Mouse (Mus musculus): ENCODE results near the gene Cyp26b1. TPM values are rescaled to one million over a fixed set of nuclear protein-coding genes. Genes with fewer than 3 reads are reported as not detected.

Gene Cyp26b1
- polyA plus RNA-seq, 1 experiment from 2014 or later = 19.2 TPM

- Histone ChIP-seq H3K36me3 (ENCODE audit: control insufficient read depth, insufficient read depth, low read length) (no peaks in the 10 kb centered on the region), H3K4me2 (replicated peaks; ENCODE audit: low read depth, low read length) (peak overlapping the region; percentile 26; the same call in 1 of the 2 replicates), H3K27me3 (ENCODE audit: control insufficient read depth, insufficient read depth, low read length) (peaks cover 8% of the 10 kb centered on the region; the same call in 1 of the 2 replicates), H3K9ac (ENCODE audit: low read depth, low read length) (no peak overlapping the region), H3K9me3 (ENCODE audit: control insufficient read depth, low read length) (no peaks in the 10 kb centered on the region), H3K27ac (ENCODE audit: low read depth, low read length) (no peak overlapping the region), H3K4me3 (ENCODE audit: low read depth, low read length) (0 out of 2 replicates have a peak overlapping the region, but pooled peaks have one; percentile 1), H3K4me1 (replicated peaks; ENCODE audit: control insufficient read depth, insufficient read depth, low read length) (peaks cover 6% of the 10 kb centered on the region)
- WGBS = 28% methylated on average over 25 of the region's 25 CpGs
- DNase-seq (ENCODE audit: low spot score) = peak; percentile 61
- ATAC-seq (ENCODE audit: low FRiP score) = peak; percentile 27; the same call in 1 of the 2 replicates
Observed at GRCm38 (mm10) chr6:84573905-84574660, 19.6 kb downstream of the Cyp26b1 start.

GRCm38 (mm10) chr6:84570039-84570438, 23.7 kb downstream of the Cyp26b1 start:
- peaks cover 6% of the 10 kb centered on the region for H3K4me1 ChIP-seq (replicated peaks; ENCODE audit: control insufficient read depth, insufficient read depth, low read length)
- no peaks in the 10 kb centered on the region for H3K9me3 ChIP-seq (ENCODE audit: control insufficient read depth, low read length)
- H3K27me3 ChIP-seq (ENCODE audit: control insufficient read depth, insufficient read depth, low read length) = 0 out of 2 replicates have a peak, but pooled peaks cover 8% of the 10 kb centered on the region
- 45% methylated on average over 3 of the region's 3 CpGs for WGBS
- no peak overlapping the region for H3K4me2 ChIP-seq (replicated peaks; ENCODE audit: low read depth, low read length)
- H3K4me3 ChIP-seq (ENCODE audit: low read depth, low read length) = no peak overlapping the region
- no peaks in the 10 kb centered on the region for H3K36me3 ChIP-seq (ENCODE audit: control insufficient read depth, insufficient read depth, low read length)
- H3K9ac ChIP-seq (ENCODE audit: low read depth, low read length) = peak overlapping the region; percentile 20; the same call in 1 of the 2 replicates
- no peak for DNase-seq (ENCODE audit: low spot score)
- peak; percentile 28 for ATAC-seq (ENCODE audit: low FRiP score)
- H3K27ac ChIP-seq (ENCODE audit: low read depth, low read length) = peak overlapping the region; percentile 51; the same call in 1 of the 2 replicates

- DNase-seq (ENCODE audit: low spot score) = no peak
- peak; percentile 9; the same call in 1 of the 2 replicates for ATAC-seq (ENCODE audit: low FRiP score)
- Histone ChIP-seq H3K9ac (ENCODE audit: low read depth, low read length) (peak overlapping the region; percentile 20; the same call in 1 of the 2 replicates), H3K4me2 (replicated peaks; ENCODE audit: low read depth, low read length) (no peak overlapping the region), H3K9me3 (ENCODE audit: control insufficient read depth, low read length) (no peaks in the 10 kb centered on the region), H3K4me3 (ENCODE audit: low read depth, low read length) (no peak overlapping the region), H3K27ac (ENCODE audit: low read depth, low read length) (peak overlapping the region; percentile 36), H3K27me3 (ENCODE audit: control insufficient read depth, insufficient read depth, low read length) (0 out of 2 replicates have a peak, but pooled peaks cover 5% of the 10 kb centered on the region), H3K36me3 (ENCODE audit: control insufficient read depth, insufficient read depth, low read length) (no peaks in the 10 kb centered on the region), H3K4me1 (replicated peaks; ENCODE audit: control insufficient read depth, insufficient read depth, low read length) (peaks cover 6% of the 10 kb centered on the region)
Observed at GRCm38 (mm10) chr6:84569590-84569989, 24.1 kb downstream of the Cyp26b1 start.

GRCm38 (mm10) chr6:84568880-84569279, 24.8 kb downstream of the Cyp26b1 start:
- Histone ChIP-seq H3K4me3 (ENCODE audit: low read depth, low read length) (no peak overlapping the region), H3K27me3 (ENCODE audit: control insufficient read depth, insufficient read depth, low read length) (0 out of 2 replicates have a peak, but pooled peaks cover 5% of the 10 kb centered on the region), H3K27ac (ENCODE audit: low read depth, low read length) (no peak overlapping the region; the same call in 1 of the 2 replicates), H3K9ac (ENCODE audit: low read depth, low read length) (no peak overlapping the region), H3K36me3 (ENCODE audit: control insufficient read depth, insufficient read depth, low read length) (no peaks in the 10 kb centered on the region), H3K4me1 (replicated peaks; ENCODE audit: control insufficient read depth, insufficient read depth, low read length) (peaks cover 6% of the 10 kb centered on the region), H3K4me2 (replicated peaks; ENCODE audit: low read depth, low read length) (no peak overlapping the region), H3K9me3 (ENCODE audit: control insufficient read depth, low read length) (no peaks in the 10 kb centered on the region)
- no peak for DNase-seq (ENCODE audit: low spot score)
- WGBS = 81% methylated on average over 6 of the region's 6 CpGs
- ATAC-seq (ENCODE audit: low FRiP score) = no peak

GRCm38 (mm10) chr6:84567696-84568095, 26.0 kb downstream of the Cyp26b1 start:
- Histone ChIP-seq H3K36me3 (ENCODE audit: control insufficient read depth, insufficient read depth, low read length) (no peaks in the 10 kb centered on the region), H3K27me3 (ENCODE audit: control insufficient read depth, insufficient read depth, low read length) (no peaks in the 10 kb centered on the region), H3K4me3 (ENCODE audit: low read depth, low read length) (no peak overlapping the region), H3K9ac (ENCODE audit: low read depth, low read length) (no peak overlapping the region), H3K27ac (ENCODE audit: low read depth, low read length) (no peak overlapping the region), H3K4me2 (replicated peaks; ENCODE audit: low read depth, low read length) (no peak overlapping the region), H3K4me1 (replicated peaks; ENCODE audit: control insufficient read depth, insufficient read depth, low read length) (peaks cover 4% of the 10 kb centered on the region), H3K9me3 (ENCODE audit: control insufficient read depth, low read length) (no peaks in the 10 kb centered on the region)
- no peak for DNase-seq (ENCODE audit: low spot score)
- 78% methylated on average over 4 of the region's 4 CpGs for WGBS
- no peak for ATAC-seq (ENCODE audit: low FRiP score)

GRCm38 (mm10) chr6:84566825-84567224, 26.9 kb downstream of the Cyp26b1 start:
- DNase-seq (ENCODE audit: low spot score) = no peak
- Histone ChIP-seq H3K36me3 (ENCODE audit: control insufficient read depth, insufficient read depth, low read length) (no peaks in the 10 kb centered on the region), H3K27ac (ENCODE audit: low read depth, low read length) (no peak overlapping the region), H3K27me3 (ENCODE audit: control insufficient read depth, insufficient read depth, low read length) (no peaks in the 10 kb centered on the region), H3K4me2 (replicated peaks; ENCODE audit: low read depth, low read length) (no peak overlapping the region), H3K4me3 (ENCODE audit: low read depth, low read length) (no peak overlapping the region), H3K9me3 (ENCODE audit: control insufficient read depth, low read length) (no peaks in the 10 kb centered on the region), H3K4me1 (replicated peaks; ENCODE audit: control insufficient read depth, insufficient read depth, low read length) (peaks cover 4% of the 10 kb centered on the region), H3K9ac (ENCODE audit: low read depth, low read length) (no peak overlapping the region)
- no peak for ATAC-seq (ENCODE audit: low FRiP score)
- WGBS = 74% methylated on average over 2 of the region's 2 CpGs

- 72% methylated on average over 5 of the region's 5 CpGs for whole genome bisulfite sequencing
- Histone ChIP-seq H3K4me3 (ENCODE audit: low read depth, low read length) (no peak overlapping the region), H3K4me1 (replicated peaks; ENCODE audit: control insufficient read depth, insufficient read depth, low read length) (peaks cover 3% of the 10 kb centered on the region), H3K9ac (ENCODE audit: low read depth, low read length) (no peak overlapping the region), H3K9me3 (ENCODE audit: control insufficient read depth, low read length) (no peaks in the 10 kb centered on the region), H3K4me2 (replicated peaks; ENCODE audit: low read depth, low read length) (no peak overlapping the region), H3K27ac (ENCODE audit: low read depth, low read length) (no peak overlapping the region), H3K27me3 (ENCODE audit: control insufficient read depth, insufficient read depth, low read length) (no peaks in the 10 kb centered on the region), H3K36me3 (ENCODE audit: control insufficient read depth, insufficient read depth, low read length) (no peaks in the 10 kb centered on the region)
- no peak for ATAC-seq (ENCODE audit: low FRiP score)
- DNase-seq (ENCODE audit: low spot score) = no peak
Observed at GRCm38 (mm10) chr6:84565245-84565644, 28.5 kb downstream of the Cyp26b1 start.

GRCm38 (mm10) chr6:84562948-84563347, 30.8 kb downstream of the Cyp26b1 start:
- no peaks in the 10 kb centered on the region for H3K36me3 ChIP-seq (ENCODE audit: control insufficient read depth, insufficient read depth, low read length)
- no peak overlapping the region for H3K4me3 ChIP-seq (ENCODE audit: low read depth, low read length)
- no peaks in the 10 kb centered on the region for H3K9me3 ChIP-seq (ENCODE audit: control insufficient read depth, low read length)
- WGBS = 58% methylated on average over 4 of the region's 4 CpGs
- no peaks in the 10 kb centered on the region for H3K27me3 ChIP-seq (ENCODE audit: control insufficient read depth, insufficient read depth, low read length)
- no peak overlapping the region for H3K4me2 ChIP-seq (replicated peaks; ENCODE audit: low read depth, low read length)
- DNase-seq (ENCODE audit: low spot score) (no peak), ATAC-seq (ENCODE audit: low FRiP score) (no peak)
- H3K4me1 ChIP-seq (replicated peaks; ENCODE audit: control insufficient read depth, insufficient read depth, low read length) = no peaks in the 10 kb centered on the region
- H3K9ac ChIP-seq (ENCODE audit: low read depth, low read length) = no peak overlapping the region
- no peak overlapping the region for H3K27ac ChIP-seq (ENCODE audit: low read depth, low read length)

GRCm38 (mm10) chr6:84561171-84561570, 32.5 kb downstream of the Cyp26b1 start:
- Histone ChIP-seq H3K4me1 (replicated peaks; ENCODE audit: control insufficient read depth, insufficient read depth, low read length) (no peaks in the 10 kb centered on the region), H3K9me3 (ENCODE audit: control insufficient read depth, low read length) (no peaks in the 10 kb centered on the region), H3K27ac (ENCODE audit: low read depth, low read length) (no peak overlapping the region), H3K27me3 (ENCODE audit: control insufficient read depth, insufficient read depth, low read length) (no peaks in the 10 kb centered on the region), H3K36me3 (ENCODE audit: control insufficient read depth, insufficient read depth, low read length) (no peaks in the 10 kb centered on the region), H3K9ac (ENCODE audit: low read depth, low read length) (no peak overlapping the region), H3K4me3 (ENCODE audit: low read depth, low read length) (no peak overlapping the region), H3K4me2 (replicated peaks; ENCODE audit: low read depth, low read length) (no peak overlapping the region)
- DNase-seq (ENCODE audit: low spot score) = no peak
- ATAC-seq (ENCODE audit: low FRiP score) = no peak
- WGBS = 87% methylated on average over 1 of the region's 1 CpGs
